Mouse (Mus musculus): Measurements from ENCODE around the gene Tex48. TPM values are rescaled to one million over a fixed set of nuclear protein-coding genes. Genes with fewer than 3 reads are reported as not detected.

Tex48 gene
- total RNA-seq, 2 experiments from 2014 or later, result not detected

- ATAC-seq (ENCODE audit: poor library complexity, severe bottlenecking), result no peak
Measured at GRCm38 (mm10) chr4:63596010-63596409, 26.2 kb downstream of the Tex48 start.

GRCm38 (mm10) chr4:63595259-63595658 lies 27.0 kb downstream of the Tex48 start:
- peak; percentile 26; the same call in 1 of the 2 replicates for ATAC-seq (ENCODE audit: poor library complexity, severe bottlenecking)

- no peak for ATAC-seq (ENCODE audit: poor library complexity, severe bottlenecking)
Measured at GRCm38 (mm10) chr4:63594459-63595110, 27.6 kb downstream of the Tex48 start.

- ATAC-seq (ENCODE audit: poor library complexity, severe bottlenecking), result peak; percentile 21; the same call in 1 of the 2 replicates
Measured at GRCm38 (mm10) chr4:63590538-63590937, 31.7 kb downstream of the Tex48 start.

- peak; percentile 82 for ATAC-seq (ENCODE audit: poor library complexity, severe bottlenecking)
Measured at GRCm38 (mm10) chr4:63589987-63590386, 32.2 kb downstream of the Tex48 start.

- ATAC-seq (ENCODE audit: poor library complexity, severe bottlenecking), result peak; percentile 61
Measured at GRCm38 (mm10) chr4:63586240-63586639, 36.0 kb downstream of the Tex48 start.

GRCm38 (mm10) chr4:63585216-63585615 lies 37.0 kb downstream of the Tex48 start:
- no peak for ATAC-seq (ENCODE audit: poor library complexity, severe bottlenecking)

- no peak for ATAC-seq (ENCODE audit: poor library complexity, severe bottlenecking)
Measured at GRCm38 (mm10) chr4:63582580-63582979, 39.6 kb downstream of the Tex48 start.

GRCm38 (mm10) chr4:63580078-63580477 lies 42.1 kb downstream of the Tex48 start:
- no peak for ATAC-seq (ENCODE audit: poor library complexity, severe bottlenecking)

GRCm38 (mm10) chr4:63579649-63580048 lies 42.6 kb downstream of the Tex48 start:
- ATAC-seq (ENCODE audit: poor library complexity, severe bottlenecking), result no peak

GRCm38 (mm10) chr4:63572621-63573020 lies 49.6 kb downstream of the Tex48 start:
- ATAC-seq (ENCODE audit: poor library complexity, severe bottlenecking), result peak; percentile 60

- ATAC-seq (ENCODE audit: poor library complexity, severe bottlenecking), result no peak
Measured at GRCm38 (mm10) chr4:63570208-63570781, 51.9 kb downstream of the Tex48 start.

- ATAC-seq (ENCODE audit: poor library complexity, severe bottlenecking), result no peak
Measured at GRCm38 (mm10) chr4:63569322-63569721, 52.9 kb downstream of the Tex48 start.

- no peak for ATAC-seq (ENCODE audit: poor library complexity, severe bottlenecking)
Measured at GRCm38 (mm10) chr4:63567712-63568390, 54.4 kb downstream of the Tex48 start.

GRCm38 (mm10) chr4:63562742-63563141 lies 59.5 kb downstream of the Tex48 start:
- ATAC-seq (ENCODE audit: poor library complexity, severe bottlenecking), result 0 out of 2 replicates have a peak, but pooled peaks have one; percentile 0

GRCm38 (mm10) chr4:63561861-63562675 lies 60.2 kb downstream of the Tex48 start:
- ATAC-seq (ENCODE audit: poor library complexity, severe bottlenecking), result peak; percentile 58

- peak; percentile 36 for ATAC-seq (ENCODE audit: poor library complexity, severe bottlenecking)
Measured at GRCm38 (mm10) chr4:63560079-63560478, 62.1 kb downstream of the Tex48 start.

GRCm38 (mm10) chr4:63559127-63559697 lies 63.0 kb downstream of the Tex48 start:
- ATAC-seq (ENCODE audit: poor library complexity, severe bottlenecking), result no peak

GRCm38 (mm10) chr4:63558407-63559081 lies 63.7 kb downstream of the Tex48 start, which contains the start of gene Tmem268:
Gene Tmem268, plus strand, starts transcription at chr4:63558781.
- ATAC-seq (ENCODE audit: poor library complexity, severe bottlenecking), result peak; percentile 41
